Mouse (Mus musculus) ovary, postnatal 14 days (tissue): ENCODE measurements around the gene Eif4h.

ENCODE experiments used
- DNase-seq: peaks from one replicate; pipeline ENCODE4 v3.0.0; 2022; ENCODE audit warnings: low spot score

Gene Eif4h

GRCm38 (mm10) chr5:134639269-134639682, at the start of gene Eif4h:
Gene Eif4h, minus strand, starts transcription at chr5:134639490.
- DNase-seq: peak; percentile 98

- peak; percentile 98 for DNase-seq
Observed at GRCm38 (mm10) chr5:134688718-134689284, 49.5 kb upstream of the Eif4h start.

GRCm38 (mm10) chr5:134688086-134688717, 48.9 kb upstream of the Eif4h start, which contains the start of gene Limk1:
Gene Limk1, minus strand, starts transcription at chr5:134688598.
- no peak for DNase-seq

DNA sequence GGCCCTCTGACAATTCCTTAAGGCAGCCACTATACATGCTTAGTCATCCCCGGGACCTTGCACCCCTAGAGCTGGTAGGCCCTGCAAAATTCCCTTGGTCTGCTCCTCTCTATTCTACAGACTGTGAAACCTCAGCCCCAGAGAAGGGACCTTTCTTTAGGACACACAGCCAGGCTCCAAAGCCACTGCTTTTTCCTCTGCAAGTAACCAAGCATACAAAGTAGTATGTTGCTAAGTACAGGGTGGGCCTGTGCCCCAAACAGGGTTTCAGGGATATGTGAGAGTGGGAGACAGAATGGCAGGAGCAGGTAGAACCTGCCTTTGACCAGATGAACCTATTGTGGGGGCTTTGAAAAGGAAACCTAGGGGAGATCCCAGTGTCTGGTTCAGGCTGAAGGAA, 47.9 kb upstream of the Eif4h start:
- DNase-seq: no peak

DNA sequence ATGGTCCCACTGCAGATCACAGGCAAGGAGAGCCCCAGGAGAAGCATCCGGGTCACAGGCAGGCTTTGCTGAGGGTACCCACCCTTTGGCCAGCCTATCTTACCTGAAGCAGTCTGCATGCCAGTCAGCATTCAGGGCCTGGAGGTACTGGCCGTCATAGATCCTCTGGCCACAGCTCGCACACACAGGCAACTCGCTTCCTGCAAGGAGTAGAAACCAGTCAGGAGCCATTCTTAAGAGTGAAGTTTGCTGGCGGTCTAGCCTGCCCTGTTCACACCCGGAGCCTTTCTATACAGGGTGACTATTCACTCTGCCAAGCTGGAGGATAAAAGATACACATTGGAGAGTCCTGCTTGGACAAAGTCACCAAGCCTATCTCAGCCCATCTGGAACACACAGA, 47.3 kb upstream of the Eif4h start:
- no peak for DNase-seq

DNA sequence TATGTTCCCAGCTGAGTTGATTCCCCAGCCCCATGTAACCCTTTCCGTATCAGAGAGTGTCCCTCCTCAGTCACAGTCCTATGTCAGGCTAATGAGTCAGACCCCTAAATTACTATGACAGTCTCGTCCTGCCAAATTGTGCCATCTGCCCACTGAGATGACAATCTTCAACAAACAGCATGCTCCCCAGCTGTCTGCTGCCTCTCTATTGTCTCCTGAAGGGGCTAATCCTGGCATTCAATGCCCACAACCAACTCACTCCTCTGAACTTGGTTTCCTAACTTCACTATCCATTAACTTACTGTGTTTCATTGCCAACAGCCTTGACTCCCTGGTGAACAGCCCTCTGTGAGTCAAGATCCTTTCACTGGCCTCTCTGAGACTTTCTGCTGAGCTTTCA, 45.1 kb upstream of the Eif4h start:
- DNase-seq: no peak

DNA sequence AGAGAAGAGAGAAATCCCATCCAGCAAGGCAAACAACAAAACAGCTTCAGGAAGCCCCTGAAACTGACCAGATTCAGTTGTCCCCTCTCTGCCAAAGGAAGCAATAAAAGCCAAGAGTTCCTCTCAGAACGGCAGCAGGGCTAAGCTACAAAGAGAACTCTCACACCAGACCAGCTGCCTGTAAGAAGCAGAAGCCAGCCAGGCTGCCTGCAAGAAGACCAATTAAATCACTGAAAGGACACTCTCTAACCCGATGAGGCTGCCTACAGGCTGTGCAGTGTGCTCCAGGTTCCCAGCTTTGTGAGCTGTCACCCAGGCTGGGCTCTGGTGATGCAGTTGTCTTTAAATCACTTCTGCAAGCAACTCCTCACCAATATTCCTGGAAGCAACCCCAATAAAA, 44.5 kb upstream of the Eif4h start:
- DNase-seq: no peak

- no peak for DNase-seq
Observed at GRCm38 (mm10) chr5:134680238-134680637, 40.9 kb upstream of the Eif4h start.

DNA sequence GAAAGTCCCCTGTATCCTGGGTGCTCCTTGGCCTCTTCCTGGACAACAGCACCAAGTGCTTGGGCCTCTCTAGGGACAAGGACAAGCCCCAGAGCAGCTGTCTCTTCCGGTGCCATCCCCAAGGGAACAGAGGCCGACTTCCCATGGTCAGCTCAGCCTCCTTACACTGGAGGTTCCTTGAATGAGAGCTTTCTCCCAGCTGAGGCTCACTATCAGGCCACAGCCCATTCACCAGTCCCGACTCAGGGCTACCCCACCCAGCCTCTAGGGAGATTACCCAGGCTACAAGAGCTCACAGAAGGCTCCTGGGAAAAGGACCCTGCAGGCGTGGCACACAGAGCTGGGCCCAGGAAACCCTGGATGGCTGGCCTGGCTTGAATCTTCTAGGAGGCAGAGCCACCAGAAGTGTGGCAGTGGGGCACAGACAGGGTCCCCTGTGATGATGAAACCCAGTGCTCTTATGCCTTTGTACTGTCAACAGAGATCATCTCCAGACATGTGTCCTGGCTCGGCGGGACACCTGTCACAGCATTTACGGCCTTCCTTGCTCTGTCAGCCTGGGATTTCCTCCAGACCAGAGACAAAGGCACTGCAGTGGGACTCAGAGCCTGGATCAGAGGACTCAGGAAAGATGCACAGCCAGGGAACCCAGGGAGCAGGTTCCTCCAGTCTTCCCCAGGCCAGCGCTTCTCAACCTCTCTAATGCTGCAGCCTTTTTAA, 39.7 kb upstream of the Eif4h start:
- DNase-seq: no peak

- no peak for DNase-seq
Observed at GRCm38 (mm10) chr5:134678031-134678430, 38.7 kb upstream of the Eif4h start.

DNA sequence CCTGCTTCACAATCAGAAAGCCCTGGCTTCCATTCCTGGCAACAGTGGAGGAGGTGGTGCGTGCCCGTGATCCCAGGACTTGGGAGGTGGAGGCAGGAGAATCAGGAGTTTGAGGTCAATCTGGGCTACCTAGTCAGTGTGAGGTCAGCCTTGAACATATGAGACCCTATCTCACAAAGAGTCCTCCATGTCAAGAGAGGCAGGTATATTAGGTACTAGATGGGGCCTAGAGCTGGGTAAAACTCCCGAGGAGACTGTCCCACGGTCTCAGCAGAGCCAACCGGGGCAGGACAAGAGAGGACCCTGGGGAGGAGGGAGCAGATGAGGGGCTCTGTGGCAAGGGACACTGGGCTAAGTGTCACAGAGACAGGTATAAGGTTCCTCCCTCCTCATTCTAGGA, 38.2 kb upstream of the Eif4h start:
- no peak for DNase-seq

DNA sequence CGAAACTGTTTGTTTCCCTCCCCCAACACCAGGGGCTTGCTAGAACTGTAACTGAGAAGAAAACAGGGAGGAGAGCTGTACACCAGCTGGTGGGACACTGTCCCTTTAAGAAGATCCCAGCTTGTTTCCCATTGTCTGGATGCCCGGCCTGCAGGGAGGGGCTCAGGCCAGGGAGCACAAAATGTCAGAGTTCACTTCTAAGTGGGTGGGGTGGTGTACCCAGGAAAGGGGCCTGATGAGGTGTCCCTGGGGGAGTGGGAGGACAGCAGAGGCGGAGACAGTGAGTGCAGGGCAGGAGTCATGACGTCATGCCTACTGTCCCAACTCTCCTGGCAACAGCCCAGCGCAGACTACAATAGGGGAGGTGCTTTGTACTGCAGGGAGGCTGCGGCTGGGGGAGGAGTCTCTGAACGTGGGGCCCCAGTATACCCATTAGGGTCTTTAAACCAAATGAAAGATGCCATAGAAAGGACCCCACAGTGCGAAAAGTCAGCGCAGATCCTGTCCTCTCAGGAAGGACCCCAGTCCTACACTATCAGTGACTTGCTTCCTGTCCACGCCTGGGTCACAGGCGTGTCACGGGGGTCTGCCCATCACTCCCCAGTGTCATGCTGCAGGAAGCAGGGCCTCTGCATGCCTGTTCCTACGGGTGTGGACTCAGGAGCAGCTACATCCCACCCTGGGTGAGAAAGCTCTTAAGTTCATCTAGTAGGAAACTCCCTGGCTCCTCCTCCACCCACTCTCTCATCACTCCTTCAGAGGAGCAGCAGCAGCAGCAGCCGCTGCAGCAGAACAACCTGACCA, 36.9 kb upstream of the Eif4h start:
- peak; percentile 68 for DNase-seq

GRCm38 (mm10) chr5:134674977-134675376, 35.7 kb upstream of the Eif4h start:
- DNase-seq: no peak

DNA sequence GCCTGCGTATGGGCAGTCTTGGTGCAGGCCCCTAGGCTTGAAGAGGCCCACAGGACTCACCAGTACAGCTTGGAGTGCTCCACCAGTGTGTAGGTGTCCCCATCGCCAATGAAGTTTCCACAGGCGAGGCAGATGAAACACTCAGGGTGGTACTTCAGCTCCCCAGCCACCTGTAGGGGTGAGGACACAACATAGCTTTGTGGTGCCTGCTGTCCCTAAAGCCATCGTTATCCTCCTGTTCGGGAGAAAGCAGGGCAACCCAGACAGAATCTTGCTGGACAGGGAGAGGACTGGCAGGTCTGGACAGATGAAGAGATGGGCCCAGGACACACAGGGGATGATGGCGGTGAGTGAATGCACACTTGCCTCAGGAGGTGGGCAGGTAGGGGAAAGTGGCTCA, 33.3 kb upstream of the Eif4h start:
- no peak for DNase-seq

GRCm38 (mm10) chr5:134672198-134672516, 32.9 kb upstream of the Eif4h start:
- DNase-seq: no peak

DNA sequence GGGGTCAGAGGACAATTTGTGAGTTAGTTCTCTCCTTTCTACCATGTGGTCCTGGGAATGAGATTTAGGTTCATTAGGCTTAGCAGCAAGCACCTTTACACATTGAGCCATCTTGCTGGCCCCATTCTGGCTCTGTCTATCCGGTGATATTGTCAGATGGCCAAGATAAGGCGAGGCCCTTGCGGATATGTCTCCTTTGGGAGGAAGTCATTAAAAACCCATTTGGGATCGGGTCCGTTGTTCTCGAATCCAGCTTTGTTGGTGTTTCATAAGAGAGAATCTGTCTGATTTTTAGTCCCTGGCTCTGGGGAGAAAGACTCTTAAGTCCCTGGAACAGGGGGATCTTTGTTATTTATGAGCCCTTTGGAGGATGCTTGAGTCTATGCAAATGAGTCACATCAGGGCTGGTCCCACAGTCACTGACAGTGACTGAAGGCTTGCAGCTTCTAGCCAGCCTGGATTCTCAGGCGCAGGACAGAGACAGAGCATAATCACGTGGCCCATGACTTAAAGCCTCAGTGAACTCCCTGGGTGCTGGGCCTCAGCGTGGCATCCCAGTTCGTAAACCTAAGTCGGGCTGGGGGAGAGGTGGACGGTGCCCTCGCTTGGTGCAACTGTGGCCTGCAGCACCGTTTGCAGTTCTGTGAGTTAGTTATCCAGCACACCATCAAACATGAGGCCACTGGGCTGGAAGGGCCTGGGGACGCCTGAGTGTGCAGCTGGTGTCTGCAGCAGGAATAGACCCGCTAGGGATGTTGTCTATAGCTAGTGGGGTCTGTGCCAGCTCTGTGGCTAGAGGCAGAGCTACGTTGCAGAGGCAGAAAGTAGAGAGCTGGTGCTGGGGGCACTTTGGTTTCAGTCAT, 32.3 kb upstream of the Eif4h start:
- DNase-seq: no peak

GRCm38 (mm10) chr5:134669001-134669708, 29.9 kb upstream of the Eif4h start:
- no peak for DNase-seq

DNA sequence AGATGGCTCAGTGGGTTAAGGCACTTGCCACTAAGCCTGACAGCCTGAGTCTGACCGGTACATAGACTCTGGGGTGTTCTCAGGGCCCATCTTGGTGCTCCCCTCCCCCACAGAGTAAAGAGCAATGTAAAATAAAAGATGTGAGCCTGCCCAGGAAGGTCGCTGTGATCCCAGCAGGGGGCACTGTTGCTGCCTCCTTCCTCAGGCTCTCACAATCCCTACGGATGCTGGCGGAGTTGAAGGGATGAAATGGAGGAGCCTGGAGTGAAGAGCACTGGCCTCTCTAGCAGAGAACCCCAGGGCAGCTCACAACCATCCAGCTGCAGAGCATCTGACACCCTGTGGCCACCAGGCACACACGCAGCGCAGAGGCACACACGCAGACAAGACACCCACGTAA, 29.2 kb upstream of the Eif4h start:
- no peak for DNase-seq

DNA sequence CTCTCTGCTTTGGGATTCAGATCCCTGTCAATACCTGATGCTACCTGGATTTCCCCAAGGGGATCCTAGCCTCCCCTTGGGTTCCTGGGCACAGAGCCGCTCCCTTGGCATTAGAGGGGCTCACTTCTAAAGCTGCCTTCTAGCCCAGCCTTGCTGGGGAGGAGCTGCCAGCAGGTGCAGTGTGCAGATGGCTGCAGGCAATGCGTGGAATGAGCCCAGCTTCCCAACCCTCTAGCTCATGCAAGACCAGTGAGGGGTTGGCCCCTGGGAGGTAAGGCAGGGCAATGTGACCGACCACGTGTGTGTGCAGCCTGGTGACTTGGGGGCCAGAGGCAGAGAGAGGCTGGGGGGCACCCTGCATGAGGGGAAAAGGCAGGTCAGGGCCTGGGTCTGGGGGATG, 17.4 kb upstream of the Eif4h start:
- no peak for DNase-seq

- peak; percentile 23 for DNase-seq
Observed at GRCm38 (mm10) chr5:134652015-134652414, 12.7 kb upstream of the Eif4h start.

- DNase-seq: peak; percentile 23
Observed at GRCm38 (mm10) chr5:134650926-134651325, 11.6 kb upstream of the Eif4h start.
